Mouse (Mus musculus): Measurements from ENCODE around the gene Defa33. TPM values are rescaled to one million over a fixed set of nuclear protein-coding genes. Genes with fewer than 3 reads are reported as not detected.
"Not testable (repeated sequence)": the region's sequence is repeated elsewhere in the genome, so short reads cannot be mapped to it uniquely, and the experiment has no call there.

Gene Defa33
- total RNA-seq (2017) = not detected in 2 replicates

DNA sequence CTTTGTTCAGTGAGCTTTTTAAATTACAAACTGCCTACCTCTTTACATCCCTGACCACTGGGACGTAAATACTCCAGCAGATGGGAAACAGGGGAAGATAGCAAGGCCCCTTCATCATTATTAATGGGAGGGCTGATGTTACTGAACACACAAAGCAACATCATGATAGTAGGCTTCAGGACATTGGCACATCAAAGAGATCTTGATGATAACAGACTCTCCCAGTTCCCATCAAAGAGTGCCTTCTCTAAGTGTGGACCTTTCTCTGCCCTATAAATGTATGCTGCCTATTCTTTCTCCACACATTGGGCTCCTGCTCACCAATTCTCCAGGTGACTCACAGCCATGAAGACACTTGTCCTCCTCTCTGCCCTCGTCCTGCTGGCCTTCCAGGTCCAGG is at the start of gene Defa33:
TSS of gene Defa33 (plus strand) at position 301 of the 400 bp plus-strand sequence.
- ATAC-seq (replicated peaks; ENCODE audit: low read depth, poor library complexity, severe bottlenecking) = not testable (repeated sequence)

- ATAC-seq (replicated peaks; ENCODE audit: low read depth, poor library complexity, severe bottlenecking) = not testable (repeated sequence)
These were observed 13.4 kb upstream of the Defa33 start, which contains the start of gene Defa2 for GRCm38 (mm10) chr8:21378215-21378614. Gene Defa2 (plus strand): TSS chr8:21378515.

DNA sequence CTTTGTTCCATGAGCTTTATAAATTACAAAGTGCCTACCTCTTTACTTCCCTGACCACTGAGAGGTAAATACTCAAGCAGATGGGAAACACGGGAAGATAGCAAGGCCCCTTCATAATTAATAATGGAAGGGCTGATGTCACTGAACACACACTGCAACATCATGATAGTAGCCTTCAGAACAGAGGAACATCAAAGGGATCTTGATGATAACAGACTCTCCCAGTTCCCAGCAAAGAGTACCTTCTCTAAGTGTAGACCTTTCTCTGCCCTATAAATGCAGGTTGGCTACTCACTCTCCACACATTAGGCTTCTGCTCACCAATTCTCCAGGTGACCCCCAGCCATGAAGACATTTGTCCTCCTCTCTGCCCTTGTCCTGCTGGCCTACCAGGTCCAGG is 35.5 kb downstream of the Defa33 start, which contains the start of gene Defa36:
TSS of gene Defa36 (plus strand) at position 301 of the 400 bp plus-strand sequence.
- not testable (repeated sequence) for ATAC-seq (replicated peaks; ENCODE audit: low read depth, poor library complexity, severe bottlenecking)

Other genes starting within 250 kb of the Defa33 start
- not detected in 2 replicates for gene Defa22, start 229.5 kb upstream of the Defa33 start, total RNA-seq (2017)
- gene Defa31, start 200.2 kb upstream of the Defa33 start, total RNA-seq (2017) = not detected in 2 replicates
- gene Gm15293, start 190.2 kb upstream of the Defa33 start, total RNA-seq (2017) = not detected in 2 replicates
- gene Gm15292, start 142.1 kb upstream of the Defa33 start, total RNA-seq (2017) = not detected in 2 replicates
- gene Defa27, start 76.3 kb upstream of the Defa33 start, total RNA-seq (2017) = not detected in 2 replicates
- gene Defa29, start 64.8 kb upstream of the Defa33 start, total RNA-seq (2017) = not detected in 2 replicates
- not detected in 2 replicates for gene Defa2, start 13.3 kb upstream of the Defa33 start, total RNA-seq (2017)
- not detected in 2 replicates for gene Defa36, start 35.6 kb downstream of the Defa33 start, total RNA-seq (2017)
- not detected in 2 replicates for gene Gm7849, start 64.7 kb downstream of the Defa33 start, total RNA-seq (2017)
- gene Defa20, start 117.4 kb downstream of the Defa33 start, total RNA-seq (2017) = not detected in 2 replicates
- gene Defa32, start 137.2 kb downstream of the Defa33 start, total RNA-seq (2017) = not detected in 2 replicates
- not detected in 2 replicates for gene Defa37, start 173.6 kb downstream of the Defa33 start, total RNA-seq (2017)
- gene Defa28, start 191.2 kb downstream of the Defa33 start, total RNA-seq (2017) = not detected in 2 replicates
- not detected in 2 replicates for gene Gm7861, start 202.7 kb downstream of the Defa33 start, total RNA-seq (2017)
- not detected in 2 replicates for gene Defa26, start 226.4 kb downstream of the Defa33 start, total RNA-seq (2017)

Measured in common myeloid progenitor, adult 5-6 weeks (primary cell).